Mouse (Mus musculus): ENCODE results near the gene Ccr10. TPM values are rescaled to one million over a fixed set of nuclear protein-coding genes. Genes with fewer than 3 reads are reported as not detected.

Gene Ccr10
- total and polyA plus RNA-seq, 3 experiments = not detected

- H3K9me3 ChIP-seq (replicated peaks; ENCODE audit: insufficient read depth, low read length) = no peaks in the 10 kb centered on the region
- H3K36me3 ChIP-seq (ENCODE audit: control insufficient read depth in 1 of 2, insufficient read depth in 2 of 2, low read length in 2 of 2) = peaks cover 0 to 23% of the 10 kb centered on the region in 2 experiments; a peak in 2 of 4 replicates
- H3K9ac ChIP-seq (ENCODE audit: control insufficient read depth, low read depth, low read length, poor library complexity, severe bottlenecking) = peak overlapping the region; percentile 53
- DNase-seq (ENCODE audit: low read depth, low spot score) = no peak
- H3K27me3 ChIP-seq (ENCODE audit: control insufficient read depth in 1 of 2, insufficient read depth in 2 of 2, low read length in 2 of 2) = no peaks in the 10 kb centered on the region
- no peak overlapping the region; a peak in 1 of 4 replicates for H3K4me3 ChIP-seq (ENCODE audit: control insufficient read depth in 1 of 2, insufficient read depth in 1 of 2, low read depth in 2 of 2, low read length in 2 of 2)
- peak overlapping the region; percentile 69 for H3K27ac ChIP-seq (ENCODE audit: control insufficient read depth, low read depth, low read length)
- H3K4me1 ChIP-seq (ENCODE audit: control insufficient read depth in 1 of 2, insufficient read depth in 2 of 2, low read length in 2 of 2) = peaks cover 10 to 26% of the 10 kb centered on the region in 2 experiments
- H3K79me2 ChIP-seq (ENCODE audit: control insufficient read depth, insufficient read depth, low read length, poor library complexity) = no peaks in the 10 kb centered on the region
- peak in 1 of 2 experiments; percentile 2; a peak in 1 of 4 replicates for TF ChIP-seq POLR2A (IDR thresholded peaks at IDR 0.05; ENCODE audit: control insufficient read depth in 1 of 2, insufficient read depth in 1 of 2, low read depth in 1 of 2, low read length in 2 of 2, poor library complexity in 1 of 2)
- TF ChIP-seq MAZ (IDR thresholded peaks at IDR 0.05; ENCODE audit: low read depth, low read length) = peak; percentile 4; the same call in 1 of the 2 replicates
- TF ChIP-seq MAFK (IDR thresholded peaks at IDR 0.05; ENCODE audit: borderline replicate concordance, low read depth, low read length) = no peak
- TF ChIP-seq KAT2A (conservative IDR thresholded peaks at IDR 0.05; ENCODE audit: low read depth, low read length) = peak; percentile 7; the same call in 1 of the 2 replicates
- peak; percentile 54; the same call in 1 of the 2 replicates for TF ChIP-seq POLR2AphosphoS2 (IDR thresholded peaks at IDR 0.05; ENCODE audit: low read length)
- TF ChIP-seq TAL1 (IDR thresholded peaks at IDR 0.05; ENCODE audit: low read length) = peak; percentile 17; the same call in 1 of the 2 replicates
- no peak for TF ChIP-seq SMC3 (IDR thresholded peaks at IDR 0.05; ENCODE audit: low read depth, low read length)
- TF ChIP-seq MAX (IDR thresholded peaks at IDR 0.05; ENCODE audit: low read length) = peak; percentile 56
- peak; percentile 62 for TF ChIP-seq NRF1 (IDR thresholded peaks at IDR 0.05; ENCODE audit: insufficient read depth, low read depth, low read length, poor library complexity, severe bottlenecking)
- TF ChIP-seq UBTF (IDR thresholded peaks at IDR 0.05; ENCODE audit: borderline replicate concordance, insufficient read depth, low read depth, low read length) = no peak
- TF ChIP-seq USF1 (IDR thresholded peaks at IDR 0.05; ENCODE audit: low read depth, low read length) = 0 out of 2 replicates have a peak, but pooled peaks have one; percentile 0
- peak; percentile 10; the same call in 1 of the 2 replicates for TF ChIP-seq NELFE (IDR thresholded peaks at IDR 0.05; ENCODE audit: low read depth, low read length)
- TF ChIP-seq JUND (IDR thresholded peaks at IDR 0.05; ENCODE audit: low read depth, low read length) = 0 out of 2 replicates have a peak, but pooled peaks have one; percentile 9
Measured at GRCm38 (mm10) chr11:101190181-101190912, 15.1 kb upstream of the Ccr10 start.

- Histone ChIP-seq H3K27ac (ENCODE audit: control insufficient read depth, low read depth, low read length) (peak overlapping the region; percentile 69), H3K36me3 (ENCODE audit: control insufficient read depth in 1 of 2, insufficient read depth in 2 of 2, low read length in 2 of 2) (peaks cover 0 to 23% of the 10 kb centered on the region in 2 experiments; a peak in 2 of 4 replicates)
- TF ChIP-seq POLR2A (IDR thresholded peaks at IDR 0.05; ENCODE audit: control insufficient read depth in 1 of 2, insufficient read depth in 1 of 2, low read depth in 1 of 2, low read length in 2 of 2, poor library complexity in 1 of 2) = peak in 1 of 2 experiments; percentile 30; a peak in 1 of 4 replicates
- peak; percentile 67; the same call in 1 of the 2 replicates for TF ChIP-seq RCOR1 (IDR thresholded peaks at IDR 0.05; ENCODE audit: low read depth, low read length)
- peak; percentile 37; the same call in 1 of the 2 replicates for TF ChIP-seq KAT2A (conservative IDR thresholded peaks at IDR 0.05; ENCODE audit: low read depth, low read length)
- peak; percentile 68 for TF ChIP-seq GATA1 (IDR thresholded peaks at IDR 0.05; ENCODE audit: low read depth, low read length)
- TF ChIP-seq MAX (IDR thresholded peaks at IDR 0.05; ENCODE audit: low read length) = peak; percentile 52
- TF ChIP-seq SIN3A (IDR thresholded peaks at IDR 0.05; ENCODE audit: low read length) = peak; percentile 87
- TF ChIP-seq GABPA (IDR thresholded peaks at IDR 0.05; ENCODE audit: low read depth, low read length) = no peak
- TF ChIP-seq MYB (IDR thresholded peaks at IDR 0.05; ENCODE audit: low read depth, low read length) = peak; percentile 74
- peak; percentile 90 for TF ChIP-seq MAZ (IDR thresholded peaks at IDR 0.05; ENCODE audit: low read depth, low read length)
- peak; percentile 83 to 92 for TF ChIP-seq EP300 (IDR thresholded peaks at IDR 0.05; ENCODE audit: low read depth in 1 of 2, low read length in 2 of 2)
- TF ChIP-seq CHD2 (IDR thresholded peaks at IDR 0.05; ENCODE audit: low read length) = peak; percentile 78
- TF ChIP-seq ZMIZ1 (IDR thresholded peaks at IDR 0.05; ENCODE audit: low read depth, low read length) = 0 out of 2 replicates have a peak, but pooled peaks have one; percentile 30
- TF ChIP-seq ELF1 (IDR thresholded peaks at IDR 0.05; ENCODE audit: low read depth, low read length) = peak; percentile 51; the same call in 1 of the 2 replicates
- TF ChIP-seq JUND (IDR thresholded peaks at IDR 0.05; ENCODE audit: low read depth, low read length) = 0 out of 2 replicates have a peak, but pooled peaks have one; percentile 35
- TF ChIP-seq USF2 (IDR thresholded peaks at IDR 0.05; ENCODE audit: borderline replicate concordance in 1 of 2, insufficient read depth in 1 of 2, low read depth in 1 of 2, low read length in 2 of 2) = no peak
- no peak for TF ChIP-seq ZC3H11A (IDR thresholded peaks at IDR 0.05; ENCODE audit: low read depth, low read length)
- peak; percentile 75; the same call in 1 of the 2 replicates for TF ChIP-seq MXI1 (IDR thresholded peaks at IDR 0.05; ENCODE audit: low read depth, low read length)
- TF ChIP-seq NELFE (IDR thresholded peaks at IDR 0.05; ENCODE audit: low read depth, low read length) = peak; percentile 34; the same call in 1 of the 2 replicates
- TF ChIP-seq BHLHE40 (IDR thresholded peaks at IDR 0.05; ENCODE audit: borderline replicate concordance, low read depth, low read length) = peak; percentile 72
Measured at GRCm38 (mm10) chr11:101189495-101190180, 14.4 kb upstream of the Ccr10 start.

More at GRCm38 (mm10) chr11:101189495-101190180, 14.4 kb upstream of the Ccr10 start:
- no peaks in the 10 kb centered on the region for H3K9me3 ChIP-seq (replicated peaks; ENCODE audit: insufficient read depth, low read length)
- H3K27me3 ChIP-seq (ENCODE audit: control insufficient read depth in 1 of 2, insufficient read depth in 2 of 2, low read length in 2 of 2) = no peaks in the 10 kb centered on the region
- H3K4me1 ChIP-seq (ENCODE audit: control insufficient read depth in 1 of 2, insufficient read depth in 2 of 2, low read length in 2 of 2) = peaks cover 10 to 26% of the 10 kb centered on the region in 2 experiments
- no peaks in the 10 kb centered on the region for H3K79me2 ChIP-seq (ENCODE audit: control insufficient read depth, insufficient read depth, low read length, poor library complexity)
- no peak overlapping the region; a peak in 1 of 4 replicates for H3K4me3 ChIP-seq (ENCODE audit: control insufficient read depth in 1 of 2, insufficient read depth in 1 of 2, low read depth in 2 of 2, low read length in 2 of 2)
- H3K9ac ChIP-seq (ENCODE audit: control insufficient read depth, low read depth, low read length, poor library complexity, severe bottlenecking) = peak overlapping the region; percentile 53
- DNase-seq (ENCODE audit: low read depth, low spot score) = peak; percentile 91

All from MEL (cell line).